Mouse (Mus musculus) hindbrain, embryonic 15.5 days (tissue): ENCODE measurements around the gene Ndufs2. TPM values are rescaled to one million over a fixed set of nuclear protein-coding genes. Genes with fewer than 3 reads are reported as not detected.

Source experiments
- ATAC-seq: fragments of 200-750 bp; cut with Nextera tagmentation; 2 replicates; pipeline ENCODE4 v1.8.0; 2017; ENCODE audit warnings: low read depth, moderate number of reproducible peaks, moderate TSS enrichment; ENCODE audit not compliant: low FRiP score
- H3K27ac ChIP-seq: fragments of 300-500 bp; sonication (generic); replicated peaks from 2 replicates; pipeline ENCODE4 v1.5.1; 2015; ENCODE audit warnings: mild to moderate bottlenecking, inconsistent platforms
- H3K27me3 ChIP-seq: fragments of 300-500 bp; sonication (generic); 2 replicates; pipeline ENCODE4 v1.6.1; 2015; ENCODE audit warnings: control low read depth, inconsistent platforms
- H3K36me3 ChIP-seq: fragments of 300-500 bp; sonication (generic); 2 replicates; pipeline ENCODE4 v1.6.1; 2015; ENCODE audit warnings: control low read depth, inconsistent platforms
- H3K4me1 ChIP-seq: fragments of 300-500 bp; sonication (generic); replicated peaks from 2 replicates; pipeline ENCODE4 v1.6.1; 2015; ENCODE audit warnings: control low read depth, inconsistent platforms
- H3K4me2 ChIP-seq: fragments of 300-500 bp; sonication (generic); 2 replicates; pipeline ENCODE4 v1.6.1; 2015; ENCODE audit warnings: moderate library complexity, mild to moderate bottlenecking, inconsistent platforms
- H3K4me3 ChIP-seq: fragments of 300-500 bp; sonication (generic); 2 replicates; pipeline ENCODE4 v1.5.1; 2015; ENCODE audit warnings: mild to moderate bottlenecking, inconsistent platforms
- H3K9ac ChIP-seq: fragments of 300-500 bp; sonication (generic); 2 replicates; pipeline ENCODE4 v1.6.1; 2015; ENCODE audit warnings: inconsistent platforms
- H3K9me3 ChIP-seq: fragments of 300-500 bp; sonication (generic); 2 replicates; pipeline ENCODE4 v1.6.1; 2016; ENCODE audit warnings: control low read depth, inconsistent platforms
- WGBS: fragments of 180-500 bp; shearing (Covaris S2); methylation state at CpG from one replicate; pipeline ENCODE4 v1.1.7; 2015; 5-methylcytosine and 5-hydroxymethylcytosine counted together
- polyA plus RNA-seq: library from polyadenylated mRNA; unstranded; fragments of >200 nt; fragmentation: Nextera tagmentation; extraction: Ambion mirVana; gene quantifications from 2 replicates; pipeline ENCODE4 v1.2.1, GENCODE M21; 2015

The Ndufs2 gene
- polyA plus RNA-seq, 1 experiment from 2014 or later: 233 TPM

DNA sequence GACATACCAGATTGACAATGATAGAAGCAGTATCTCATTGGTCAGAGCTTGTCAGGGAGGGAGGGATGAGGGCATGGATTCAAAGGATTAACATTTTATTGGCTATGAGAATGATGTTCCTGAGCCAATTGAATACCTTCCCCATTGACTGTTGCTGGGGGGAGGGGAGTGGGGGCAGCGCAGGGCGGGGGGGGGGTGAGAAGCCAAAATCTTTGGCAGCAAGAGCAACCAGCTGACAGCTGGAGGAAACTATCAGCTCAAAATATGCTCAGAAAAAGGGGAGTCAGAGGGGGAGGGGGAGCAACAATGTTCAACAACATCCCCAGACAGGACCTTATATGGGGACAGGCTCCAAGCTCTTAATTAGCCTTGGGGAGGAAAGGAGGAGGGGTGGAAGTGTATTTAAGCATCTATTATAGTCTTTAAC lies 12.0 kb upstream of the Ndufs2 start:
- Histone ChIP-seq H3K4me1 (peaks cover 16% of the 10 kb centered on the region), H3K4me3 (peak overlapping the region; percentile 34; the same call in 1 of the 2 replicates), H3K27me3 (no peaks in the 10 kb centered on the region), H3K36me3 (no peaks in the 10 kb centered on the region), H3K9ac (no peak overlapping the region), H3K27ac (peak overlapping the region; percentile 87), H3K9me3 (no peaks in the 10 kb centered on the region), H3K4me2 (peak overlapping the region; percentile 63)
- 5% methylated on average over 2 of the region's 2 CpGs for WGBS
- peak; percentile 94 for ATAC-seq

DNA sequence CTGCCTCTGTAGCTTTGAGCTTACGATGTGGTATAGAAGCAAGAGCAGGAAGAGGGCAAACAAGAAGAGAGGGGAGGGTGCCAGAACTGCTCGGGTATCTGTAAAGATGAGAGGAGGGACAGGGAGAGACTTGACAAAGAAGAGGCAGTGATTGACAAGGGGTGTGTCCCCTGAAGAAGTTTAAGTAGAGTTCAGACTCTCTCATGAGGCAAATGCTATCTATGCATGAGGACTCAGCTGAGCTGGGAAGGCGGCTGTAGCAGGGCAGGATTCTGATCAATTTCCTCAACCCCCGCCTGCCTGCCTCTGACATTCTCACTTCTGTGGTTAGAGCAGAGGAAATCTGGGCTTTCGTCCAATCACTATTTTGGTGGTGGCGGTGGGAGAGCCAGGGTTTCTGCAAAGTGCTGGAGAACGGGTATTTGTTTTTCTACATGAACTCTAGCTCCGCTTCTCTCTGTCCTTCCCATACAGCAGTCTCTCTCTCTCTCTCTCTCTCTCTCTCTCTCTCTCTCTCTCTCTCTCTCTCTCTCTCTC lies 11.5 kb upstream of the Ndufs2 start:
- no peaks in the 10 kb centered on the region for H3K36me3 ChIP-seq
- ATAC-seq: peak; percentile 82
- H3K27ac ChIP-seq: peak overlapping the region; percentile 87
- peak overlapping the region; percentile 34 for H3K4me3 ChIP-seq
- no peaks in the 10 kb centered on the region for H3K9me3 ChIP-seq
- WGBS: 3% methylated on average over 8 of the region's 8 CpGs
- peaks cover 16% of the 10 kb centered on the region for H3K4me1 ChIP-seq
- no peaks in the 10 kb centered on the region for H3K27me3 ChIP-seq
- H3K4me2 ChIP-seq: peak overlapping the region; percentile 63
- H3K9ac ChIP-seq: peak overlapping the region; percentile 31; the same call in 1 of the 2 replicates

DNA sequence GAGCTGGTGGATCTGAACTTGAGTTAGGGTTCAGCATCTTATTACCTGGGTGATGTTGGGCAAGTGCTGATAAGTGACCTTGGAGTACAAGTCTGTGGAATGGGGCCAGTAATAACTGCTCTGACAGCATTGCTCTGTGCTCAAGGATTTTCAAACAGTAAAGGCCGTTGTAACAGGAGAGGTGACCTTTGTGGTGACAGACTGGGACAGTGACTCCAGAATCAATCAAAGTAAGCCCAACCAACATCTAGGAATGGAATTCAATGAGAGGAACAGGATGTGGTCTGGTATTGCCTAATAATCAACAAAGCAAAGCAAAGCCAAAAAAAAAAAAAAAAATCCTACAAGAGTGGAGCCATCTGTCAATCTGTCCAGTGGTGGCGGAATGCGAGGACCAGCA lies 9.1 kb upstream of the Ndufs2 start:
- no peaks in the 10 kb centered on the region for H3K27me3 ChIP-seq
- ATAC-seq: no peak
- no peak overlapping the region for H3K4me2 ChIP-seq
- H3K9ac ChIP-seq: no peak overlapping the region
- H3K27ac ChIP-seq: no peak overlapping the region
- no peaks in the 10 kb centered on the region for H3K36me3 ChIP-seq
- no peaks in the 10 kb centered on the region for H3K9me3 ChIP-seq
- H3K4me1 ChIP-seq: peaks cover 16% of the 10 kb centered on the region
- no peak overlapping the region for H3K4me3 ChIP-seq
- WGBS: 85% methylated on average over 3 of the region's 3 CpGs

DNA sequence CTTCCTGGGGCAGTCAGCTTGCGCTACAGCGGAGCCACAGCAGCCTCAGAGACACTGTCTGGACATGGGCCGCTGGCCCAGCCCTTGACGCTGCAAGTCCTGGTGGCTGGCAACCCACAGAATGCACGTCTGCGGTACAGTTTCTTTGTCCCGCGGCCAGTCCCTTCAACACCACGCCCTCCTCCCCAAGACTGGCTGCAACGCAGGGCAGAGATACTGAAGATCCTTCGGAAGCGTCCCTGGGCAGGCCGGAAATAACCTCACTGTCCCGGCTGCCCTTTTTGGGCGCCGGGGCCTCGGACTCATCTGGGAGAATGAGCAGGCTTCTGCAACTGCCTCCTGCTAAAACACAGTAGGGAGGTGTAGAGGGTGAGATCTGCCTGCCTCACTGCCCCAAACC lies 7.7 kb upstream of the Ndufs2 start:
- no peak overlapping the region for H3K27ac ChIP-seq
- no peaks in the 10 kb centered on the region for H3K9me3 ChIP-seq
- H3K27me3 ChIP-seq: no peaks in the 10 kb centered on the region
- no peak overlapping the region for H3K9ac ChIP-seq
- H3K36me3 ChIP-seq: no peaks in the 10 kb centered on the region
- WGBS: 77% methylated on average over 17 of the region's 17 CpGs
- H3K4me1 ChIP-seq: peaks cover 16% of the 10 kb centered on the region
- no peak overlapping the region for H3K4me2 ChIP-seq
- no peak for ATAC-seq
- H3K4me3 ChIP-seq: no peak overlapping the region

DNA sequence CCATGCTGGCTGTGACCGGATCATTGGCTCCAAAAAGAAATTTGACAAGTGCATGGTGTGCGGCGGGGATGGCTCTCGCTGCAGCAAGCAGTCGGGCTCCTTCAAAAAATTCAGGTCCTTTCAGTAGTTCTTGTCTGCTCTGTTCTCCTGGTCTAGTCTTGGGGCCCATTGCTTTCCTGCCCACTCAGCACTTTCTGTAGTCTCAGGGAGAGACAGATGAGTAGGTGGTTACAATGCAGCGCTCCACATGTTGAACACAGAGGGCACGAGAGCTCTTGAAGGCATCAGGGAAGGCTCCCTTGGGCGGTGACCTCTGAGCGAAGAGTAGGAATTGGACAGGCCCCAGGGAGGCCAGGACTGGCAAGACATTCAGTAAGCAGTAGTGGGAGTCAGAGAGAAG lies 6.6 kb upstream of the Ndufs2 start:
- WGBS: 82% methylated on average over 9 of the region's 9 CpGs

DNA sequence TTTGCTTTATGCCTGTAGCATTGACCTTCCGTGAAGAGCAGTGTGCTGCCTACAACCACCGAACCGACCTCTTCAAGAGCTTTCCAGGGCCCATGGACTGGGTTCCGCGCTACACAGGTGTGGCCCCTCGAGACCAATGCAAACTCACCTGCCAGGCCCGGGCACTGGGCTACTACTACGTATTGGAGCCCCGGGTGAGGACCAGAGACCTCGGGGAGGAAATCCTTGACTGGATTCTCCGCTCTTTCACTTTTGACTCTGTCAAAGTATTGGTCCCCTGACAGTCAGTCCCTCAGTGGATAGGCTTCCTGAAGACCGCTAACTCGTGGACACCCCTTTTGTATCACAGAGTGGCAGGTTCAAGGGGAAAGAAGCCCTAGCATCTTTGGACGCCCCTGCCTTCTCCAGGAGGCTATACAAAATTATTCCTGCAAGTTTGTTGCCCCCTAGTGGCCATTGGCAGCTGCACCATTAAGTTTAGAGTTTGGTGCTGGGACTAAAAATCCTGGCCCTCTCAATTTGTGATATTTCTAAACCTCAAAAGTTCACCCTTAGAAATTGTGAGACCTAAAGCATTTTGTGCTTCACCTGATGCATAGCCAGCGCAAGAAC lies 5.9 kb upstream of the Ndufs2 start:
- 72% methylated on average over 15 of the region's 15 CpGs for WGBS

More for the DNA sequence above, 6.6 kb upstream of the Ndufs2 start:
- Histone ChIP-seq H3K4me1 (peaks cover 11% of the 10 kb centered on the region), H3K4me2 (no peak overlapping the region), H3K9me3 (no peaks in the 10 kb centered on the region), H3K9ac (no peak overlapping the region), H3K27me3 (no peaks in the 10 kb centered on the region), H3K4me3 (no peak overlapping the region), H3K36me3 (no peaks in the 10 kb centered on the region), H3K27ac (no peak overlapping the region)
- ATAC-seq: no peak

DNA sequence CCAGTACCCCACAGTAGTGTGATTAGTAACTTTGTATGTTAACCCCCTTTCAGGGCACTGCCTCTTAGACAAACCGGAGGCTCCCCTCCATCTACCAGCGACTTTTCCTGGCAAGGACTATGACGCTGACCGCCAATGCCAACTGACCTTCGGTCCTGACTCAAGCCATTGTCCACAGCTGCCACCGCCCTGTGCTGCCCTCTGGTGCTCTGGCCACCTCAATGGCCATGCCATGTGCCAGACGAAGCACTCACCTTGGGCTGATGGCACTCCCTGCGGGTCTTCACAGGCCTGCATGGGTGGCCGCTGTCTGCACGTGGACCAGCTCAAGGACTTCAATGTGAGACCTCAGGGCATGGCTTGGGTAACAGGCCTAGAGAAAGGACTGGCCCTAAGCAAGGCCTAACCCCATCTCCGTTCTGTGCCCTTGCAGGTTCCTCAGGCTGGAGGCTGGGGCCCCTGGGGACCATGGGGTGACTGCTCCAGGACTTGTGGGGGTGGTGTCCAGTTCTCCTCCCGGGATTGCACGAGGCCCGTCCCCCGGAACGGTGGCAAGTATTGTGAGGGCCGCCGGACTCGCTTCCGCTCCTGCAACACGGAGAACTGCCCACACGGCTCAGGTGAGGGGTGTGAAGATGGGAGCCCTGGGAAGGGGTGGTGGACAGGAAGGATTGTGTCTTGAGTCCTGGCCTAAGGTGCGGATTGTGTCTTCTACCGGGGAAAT lies 5.1 kb upstream of the Ndufs2 start:
- H3K4me1 ChIP-seq: peaks cover 15% of the 10 kb centered on the region
- no peak overlapping the region for H3K27ac ChIP-seq
- 91% methylated on average over 24 of the region's 24 CpGs for WGBS
- H3K9ac ChIP-seq: no peak overlapping the region
- no peaks in the 10 kb centered on the region for H3K9me3 ChIP-seq
- H3K4me3 ChIP-seq: no peak overlapping the region
- no peak overlapping the region for H3K4me2 ChIP-seq
- no peaks in the 10 kb centered on the region for H3K36me3 ChIP-seq
- no peak for ATAC-seq
- no peaks in the 10 kb centered on the region for H3K27me3 ChIP-seq

More for the DNA sequence above, 5.9 kb upstream of the Ndufs2 start:
- H3K9me3 ChIP-seq: no peaks in the 10 kb centered on the region
- no peaks in the 10 kb centered on the region for H3K27me3 ChIP-seq
- H3K4me2 ChIP-seq: no peak overlapping the region
- no peaks in the 10 kb centered on the region for H3K36me3 ChIP-seq
- no peak overlapping the region for H3K27ac ChIP-seq
- ATAC-seq: no peak; the same call in 1 of the 2 replicates
- no peak overlapping the region for H3K9ac ChIP-seq
- H3K4me3 ChIP-seq: no peak overlapping the region
- H3K4me1 ChIP-seq: peaks cover 9% of the 10 kb centered on the region

DNA sequence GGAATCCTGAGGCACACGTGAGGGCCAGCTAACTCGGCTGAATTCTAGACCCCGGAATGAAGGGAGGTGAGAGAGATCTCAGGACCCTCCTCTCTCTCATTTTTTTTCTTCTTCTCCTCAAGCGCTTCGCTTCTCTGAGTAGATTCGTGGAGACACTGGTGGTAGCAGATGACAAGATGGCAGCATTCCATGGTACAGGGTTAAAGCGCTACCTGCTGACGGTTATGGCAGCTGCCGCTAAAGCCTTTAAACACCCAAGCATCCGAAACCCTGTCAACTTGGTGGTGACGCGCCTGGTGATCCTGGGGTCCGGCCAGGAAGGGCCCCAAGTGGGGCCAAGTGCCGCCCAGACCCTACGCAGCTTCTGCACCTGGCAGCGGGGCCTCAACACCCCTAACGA lies 1.2 kb upstream of the Ndufs2 start:
- peaks cover 35% of the 10 kb centered on the region for H3K4me1 ChIP-seq
- no peaks in the 10 kb centered on the region for H3K9me3 ChIP-seq
- no peak overlapping the region; the same call in 1 of the 2 replicates for H3K27ac ChIP-seq
- H3K36me3 ChIP-seq: no peaks in the 10 kb centered on the region
- H3K4me3 ChIP-seq: no peak overlapping the region
- peak overlapping the region; percentile 50 for H3K4me2 ChIP-seq
- no peak for ATAC-seq
- no peaks in the 10 kb centered on the region for H3K27me3 ChIP-seq
- whole genome bisulfite sequencing: 51% methylated on average over 17 of the region's 17 CpGs
- H3K9ac ChIP-seq: no peak overlapping the region

DNA sequence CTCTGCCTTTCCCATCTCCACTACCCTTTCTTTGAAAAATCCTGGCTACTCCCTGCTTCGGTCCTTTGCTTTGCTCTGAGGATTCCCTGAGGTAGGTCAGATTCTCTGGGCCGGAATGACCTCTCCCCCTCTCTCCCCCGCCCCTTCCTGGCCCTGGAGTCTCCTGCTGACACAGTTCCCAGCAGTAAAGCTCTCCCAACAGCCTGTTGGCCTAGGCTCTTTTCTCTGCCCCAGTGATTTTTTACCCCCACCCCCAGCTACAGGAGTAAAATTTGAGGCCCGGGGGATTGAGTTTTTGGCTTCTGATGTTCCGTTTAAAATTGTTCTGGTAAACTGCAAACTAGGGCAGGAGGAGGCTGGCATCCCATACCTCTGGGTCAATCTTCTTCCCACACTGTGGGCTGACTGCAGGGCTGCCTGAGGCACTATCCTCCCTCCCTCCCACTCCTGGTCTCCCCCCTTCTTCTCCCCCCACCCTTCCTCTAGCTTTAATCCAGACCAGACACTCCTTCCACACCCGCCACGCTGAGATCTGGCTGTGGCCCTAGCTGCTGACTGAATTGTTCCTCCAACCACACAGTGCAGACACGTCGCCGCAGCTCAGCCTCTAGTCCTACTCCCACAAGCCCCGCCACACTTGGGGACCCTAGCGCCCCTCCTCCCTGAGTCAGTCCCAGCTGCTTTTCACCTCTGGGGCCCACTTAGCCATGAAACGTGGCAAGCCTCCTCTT lies 571 bp upstream of the Ndufs2 start:
- H3K9me3 ChIP-seq: no peaks in the 10 kb centered on the region
- WGBS: 3% methylated on average over 13 of the region's 13 CpGs
- H3K27me3 ChIP-seq: no peaks in the 10 kb centered on the region
- no peaks in the 10 kb centered on the region for H3K36me3 ChIP-seq
- H3K4me2 ChIP-seq: peak overlapping the region; percentile 50
- H3K27ac ChIP-seq: peak overlapping the region; percentile 6; the same call in 1 of the 2 replicates
- H3K9ac ChIP-seq: no peak overlapping the region
- peaks cover 36% of the 10 kb centered on the region for H3K4me1 ChIP-seq
- no peak for ATAC-seq
- peak overlapping the region; percentile 28; the same call in 1 of the 2 replicates for H3K4me3 ChIP-seq

DNA sequence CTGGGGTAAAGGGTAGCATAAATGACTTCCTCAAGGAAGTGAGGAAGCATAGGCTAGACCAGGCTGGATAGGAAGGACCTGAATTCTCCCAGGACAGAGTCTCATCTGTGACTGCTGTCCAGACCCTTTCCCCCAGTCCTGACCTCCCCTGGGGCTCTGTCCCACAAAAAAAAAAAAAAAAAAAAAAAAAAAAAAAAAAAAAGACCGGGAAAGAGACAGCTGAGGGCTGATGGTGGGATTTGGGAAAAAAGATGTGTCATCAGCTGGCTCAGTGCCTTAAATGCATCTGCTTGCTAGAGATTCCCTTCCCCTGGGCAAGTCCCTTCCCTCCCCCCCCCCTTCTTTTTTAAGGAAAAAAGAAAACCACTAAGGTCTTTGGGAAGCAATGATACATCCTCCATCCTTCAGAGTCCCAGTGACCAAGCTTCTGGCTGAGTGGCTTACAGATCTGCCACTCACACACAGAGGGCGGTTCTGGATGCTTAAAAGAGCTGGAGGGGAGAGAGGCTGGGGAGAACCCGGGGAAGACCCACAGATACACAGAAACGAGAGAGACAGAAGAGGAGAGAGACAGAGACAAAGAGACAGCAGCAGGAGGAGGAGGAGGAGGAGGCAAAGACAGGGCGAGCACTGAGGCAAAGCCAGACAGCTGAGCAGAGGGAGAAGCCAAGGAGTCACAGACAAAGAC lies 1.1 kb downstream of the Ndufs2 start, which contains the start of gene Adamts4:
TSS of gene Adamts4 (plus strand) at position 509 of the 688 bp plus-strand sequence.
- H3K4me2 ChIP-seq: peak within 1 kb of the TSS; percentile 50
- H3K36me3 ChIP-seq: 0 out of 2 replicates have a peak, but pooled peaks cover 5% of the 10 kb centered on the region
- H3K9ac ChIP-seq: peak within 1 kb of the TSS; percentile 16; the same call in 1 of the 2 replicates
- no peaks in the 10 kb centered on the region for H3K27me3 ChIP-seq
- 9% methylated on average over 5 of the region's 5 CpGs for WGBS
- no peak for ATAC-seq
- peaks cover 48% of the 10 kb centered on the region for H3K4me1 ChIP-seq
- H3K9me3 ChIP-seq: no peaks in the 10 kb centered on the region
- peak within 1 kb of the TSS; percentile 72 for H3K27ac ChIP-seq
- peak within 1 kb of the TSS; percentile 28 for H3K4me3 ChIP-seq
